Mouse (Mus musculus): ENCODE measurements around the gene Sapcd2.
"Not testable (repeated sequence)": the region's sequence is repeated elsewhere in the genome, so short reads cannot be mapped to it uniquely, and the experiment has no call there.

Gene Sapcd2

DNA sequence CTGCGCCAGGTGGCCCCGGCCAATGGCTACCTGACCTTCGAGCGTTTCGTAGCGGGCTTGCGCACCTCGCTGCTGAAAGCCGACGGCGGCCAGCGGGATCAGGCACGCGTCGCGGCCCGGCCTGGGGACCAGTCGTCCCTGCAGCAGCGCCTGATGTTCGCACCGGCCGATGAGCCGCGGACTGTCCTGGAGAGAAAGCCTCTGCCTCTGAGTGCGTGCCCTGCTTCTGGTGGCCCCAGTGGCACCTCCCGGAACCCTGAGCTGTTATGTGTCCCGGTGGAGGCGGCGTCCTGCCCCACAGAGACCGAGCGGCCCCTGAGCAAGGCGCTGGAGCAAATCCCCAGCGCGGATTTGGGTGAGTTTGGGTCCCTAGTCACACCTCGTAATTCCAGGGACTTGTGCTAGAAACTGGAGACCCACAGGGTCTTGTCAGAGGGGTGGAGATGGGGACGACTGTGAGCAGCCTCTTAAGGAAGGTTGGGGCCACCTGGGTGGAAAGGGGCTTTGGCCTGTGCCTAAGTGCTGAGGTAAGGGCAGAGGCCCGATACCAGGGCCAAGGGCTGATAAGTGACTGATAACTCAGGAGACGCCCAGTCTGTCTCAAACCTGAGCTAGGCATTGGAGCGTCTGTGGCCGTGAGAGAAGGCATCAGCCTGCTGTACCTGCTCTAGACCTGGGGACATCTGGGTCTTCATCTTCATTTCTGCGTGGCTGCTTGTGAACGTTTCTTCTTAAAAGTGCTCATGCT is 697 bp downstream of the Sapcd2 start:
- no peak for DNase-seq (ENCODE audit: low read depth in 1 of 2, low spot score in 2 of 2)

- no peak for DNase-seq (ENCODE audit: low read depth in 1 of 2, low spot score in 2 of 2)
These were observed 1.3 kb downstream of the Sapcd2 start for GRCm38 (mm10) chr2:25373431-25373830.

GRCm38 (mm10) chr2:25376589-25376988 is 4.5 kb downstream of the Sapcd2 start:
- DNase-seq (ENCODE audit: low read depth in 1 of 2, low spot score in 2 of 2): no peak

DNA sequence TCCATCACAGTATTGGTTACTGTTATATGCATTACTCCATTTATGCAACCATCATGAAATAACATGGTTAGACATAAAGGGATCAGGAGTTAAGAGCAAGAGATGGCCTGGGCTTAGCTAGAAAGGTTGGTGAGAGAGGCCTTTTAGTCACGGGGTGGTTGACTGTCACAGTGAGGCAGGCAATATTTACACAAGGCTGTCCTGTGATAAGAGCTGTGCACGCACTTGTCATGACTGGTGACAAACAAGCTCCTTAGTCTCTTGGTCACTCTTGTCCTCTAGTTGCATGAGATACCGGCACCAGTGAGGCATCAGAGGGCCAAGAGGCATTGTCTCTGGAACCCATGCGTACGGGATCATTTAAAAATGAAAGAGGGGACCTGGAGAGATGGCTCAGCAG is 12.4 kb downstream of the Sapcd2 start:
- no peak for DNase-seq (ENCODE audit: low read depth in 1 of 2, low spot score in 2 of 2)

- DNase-seq (ENCODE audit: low read depth in 1 of 2, low spot score in 2 of 2): no peak
These were observed 19.1 kb downstream of the Sapcd2 start for GRCm38 (mm10) chr2:25391266-25391665.

DNA sequence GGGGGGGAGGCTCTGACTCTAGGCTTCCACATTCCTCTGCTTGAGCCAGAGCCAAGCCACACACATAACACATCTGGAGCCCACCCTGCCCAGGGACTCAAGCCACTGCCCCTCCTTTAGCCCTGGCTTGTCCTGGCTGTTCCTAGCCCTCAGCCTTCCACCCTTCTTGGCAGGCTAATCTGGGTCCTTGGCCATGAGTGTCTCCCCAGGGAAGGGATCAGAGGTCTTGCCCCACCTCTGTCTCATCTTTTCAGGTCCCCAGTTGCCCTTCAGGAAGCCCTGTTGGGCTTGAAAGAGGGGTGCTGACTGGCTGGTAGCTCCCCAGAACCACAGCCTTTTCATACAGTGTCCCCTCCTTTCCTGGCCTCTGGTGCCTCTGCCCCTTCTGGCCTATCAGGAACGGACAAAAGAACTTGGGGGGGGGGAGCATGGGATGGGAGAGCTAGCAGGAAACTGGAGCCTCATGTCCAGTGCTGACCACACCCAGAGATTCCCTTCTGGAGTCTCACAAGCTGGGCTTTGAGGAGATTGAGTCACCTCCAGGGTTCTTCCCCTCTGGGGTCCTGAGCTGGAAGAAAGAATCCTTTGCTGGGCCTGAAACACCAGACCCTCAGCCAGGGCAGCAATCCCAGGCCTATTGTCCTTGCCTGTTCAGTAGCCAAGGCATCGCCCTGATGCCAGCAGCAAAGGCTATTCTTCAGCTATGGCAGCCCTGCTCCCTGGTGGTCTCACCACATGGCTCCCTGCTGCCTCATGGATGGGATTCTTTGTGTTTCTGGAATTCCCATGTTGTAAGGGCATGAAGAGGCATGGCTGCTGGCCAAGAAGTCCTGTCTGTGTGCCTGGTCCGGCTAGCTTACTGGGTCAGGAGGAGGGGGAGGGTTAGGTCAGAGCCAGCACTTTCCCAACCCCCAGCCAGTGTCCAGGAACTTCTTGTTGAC is 22.4 kb downstream of the Sapcd2 start:
- no peak for DNase-seq (ENCODE audit: low read depth in 1 of 2, low spot score in 2 of 2)

- no peak for DNase-seq (ENCODE audit: low read depth in 1 of 2, low spot score in 2 of 2)
These were observed 23.8 kb downstream of the Sapcd2 start, which contains the start of gene Entpd2 for GRCm38 (mm10) chr2:25395721-25396596. Gene Entpd2 (plus strand): TSS chr2:25395874.

DNA sequence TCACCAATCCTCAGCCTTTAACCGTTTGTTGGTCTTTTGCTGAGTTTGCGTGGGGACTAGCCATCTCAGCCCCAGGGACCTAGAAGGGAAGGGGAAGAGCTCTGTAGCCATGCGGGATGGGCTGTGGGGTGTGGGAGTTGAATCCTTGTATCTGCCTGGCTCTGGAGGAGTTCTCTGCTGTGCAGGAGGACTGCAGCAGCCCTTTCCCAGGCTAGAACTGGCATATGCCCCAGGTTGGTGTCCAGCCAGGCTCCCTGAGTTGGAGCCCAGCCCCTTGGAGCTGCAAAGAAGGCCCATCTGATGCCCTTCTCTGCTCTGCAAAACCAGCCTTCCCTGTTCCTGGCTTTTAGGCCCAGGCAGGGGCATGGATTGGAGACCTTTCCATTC is 24.5 kb downstream of the Sapcd2 start:
- DNase-seq (ENCODE audit: low read depth in 1 of 2, low spot score in 2 of 2): no peak

DNA sequence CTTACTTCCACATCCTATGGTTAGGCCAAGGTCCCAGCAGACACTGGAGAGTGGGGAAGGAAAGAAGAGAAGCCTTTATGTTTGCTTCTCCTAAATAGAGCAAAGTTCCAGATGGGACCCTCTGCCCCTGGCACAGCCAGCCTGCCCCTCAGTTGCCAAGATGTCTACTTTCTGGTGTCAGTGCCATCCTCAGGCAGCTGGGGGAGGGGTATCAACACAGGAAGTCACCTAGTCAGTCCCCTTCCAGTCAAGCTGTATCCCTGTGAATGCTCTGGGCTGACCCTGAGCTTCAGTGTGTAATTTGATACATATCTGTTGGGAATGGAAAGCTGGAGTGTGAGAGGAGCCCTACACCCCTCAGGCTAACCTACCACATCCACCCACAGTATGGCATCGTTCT is 24.9 kb downstream of the Sapcd2 start:
- no peak for DNase-seq (ENCODE audit: low read depth in 1 of 2, low spot score in 2 of 2)

GRCm38 (mm10) chr2:25398065-25398464 is 25.9 kb downstream of the Sapcd2 start:
- DNase-seq (ENCODE audit: low read depth in 1 of 2, low spot score in 2 of 2): no peak

- DNase-seq (ENCODE audit: low read depth in 1 of 2, low spot score in 2 of 2): no peak
These were observed 26.9 kb downstream of the Sapcd2 start, which contains the start of gene Npdc1 for GRCm38 (mm10) chr2:25399051-25399450. Gene Npdc1 (plus strand): TSS chr2:25399351.

DNA sequence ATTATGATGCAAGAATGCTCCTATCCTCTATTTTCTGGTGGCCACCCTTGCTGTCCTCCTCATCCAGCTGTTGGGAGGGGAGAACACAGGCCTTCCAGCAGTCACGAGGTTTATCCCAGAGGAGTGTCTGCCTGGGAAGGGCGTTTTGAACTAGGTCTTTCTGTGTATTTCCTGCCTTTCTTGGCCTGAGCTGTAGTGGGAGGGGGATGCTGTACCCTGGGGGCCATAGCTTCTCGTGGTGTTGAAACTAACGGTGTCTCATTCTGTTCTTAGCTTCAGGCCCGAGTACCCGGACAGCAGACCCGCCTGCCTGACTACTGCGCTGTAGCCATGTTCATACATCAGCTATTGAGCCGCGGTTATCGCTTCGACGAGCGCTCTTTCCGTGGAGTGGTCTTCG is 28.2 kb downstream of the Sapcd2 start:
- no peak for DNase-seq (ENCODE audit: low read depth in 1 of 2, low spot score in 2 of 2)

DNA sequence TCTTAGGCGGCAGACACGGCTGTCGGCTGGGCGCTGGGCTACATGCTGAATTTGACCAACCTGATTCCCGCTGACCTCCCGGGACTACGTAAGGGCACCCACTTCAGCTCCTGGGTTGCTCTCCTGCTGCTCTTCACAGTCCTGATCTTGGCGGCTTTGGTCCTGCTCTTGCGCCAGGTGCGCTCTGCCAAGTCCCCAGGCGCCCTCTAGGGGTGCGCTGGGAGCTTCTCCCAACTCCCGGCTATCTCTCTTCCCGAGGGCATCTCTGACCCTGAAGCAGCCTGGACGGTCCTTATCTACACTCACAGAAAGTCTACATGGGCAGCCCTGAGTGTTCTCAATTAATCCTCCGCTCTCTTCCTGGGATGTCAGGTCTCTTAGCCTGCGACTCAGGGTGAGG is 28.6 kb downstream of the Sapcd2 start:
- DNase-seq (ENCODE audit: low read depth in 1 of 2, low spot score in 2 of 2): no peak

DNA sequence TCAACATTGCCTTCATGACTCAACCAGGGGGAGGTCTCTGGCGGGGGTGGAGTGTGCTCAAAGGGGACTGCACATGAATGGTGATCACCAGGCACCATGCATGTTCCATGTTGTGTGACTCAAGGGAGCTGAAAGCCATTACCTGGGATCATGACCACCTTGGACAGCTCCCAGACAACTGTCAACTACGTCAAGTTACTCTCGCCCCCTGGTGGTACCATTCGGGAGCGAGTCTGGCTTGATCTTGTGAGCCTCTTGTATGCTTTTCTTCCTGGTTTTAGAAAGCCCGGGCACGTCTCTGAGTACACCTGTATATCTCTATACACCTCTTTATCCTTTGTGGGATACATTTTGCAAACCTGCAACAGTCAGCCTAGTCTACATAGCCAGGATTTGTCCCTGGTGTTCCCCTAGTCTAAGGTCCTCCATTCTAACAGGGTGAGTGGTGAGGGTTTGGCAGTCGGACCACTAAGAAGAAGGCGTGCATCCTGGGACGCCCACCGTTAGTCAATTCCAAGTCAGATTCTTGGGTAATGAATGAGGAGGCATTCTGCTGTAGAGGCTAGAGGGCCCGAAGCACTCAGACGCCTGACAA is 30.4 kb downstream of the Sapcd2 start:
- peak; percentile 50 to 63 for DNase-seq (ENCODE audit: low read depth in 1 of 2, low spot score in 2 of 2)

DNA sequence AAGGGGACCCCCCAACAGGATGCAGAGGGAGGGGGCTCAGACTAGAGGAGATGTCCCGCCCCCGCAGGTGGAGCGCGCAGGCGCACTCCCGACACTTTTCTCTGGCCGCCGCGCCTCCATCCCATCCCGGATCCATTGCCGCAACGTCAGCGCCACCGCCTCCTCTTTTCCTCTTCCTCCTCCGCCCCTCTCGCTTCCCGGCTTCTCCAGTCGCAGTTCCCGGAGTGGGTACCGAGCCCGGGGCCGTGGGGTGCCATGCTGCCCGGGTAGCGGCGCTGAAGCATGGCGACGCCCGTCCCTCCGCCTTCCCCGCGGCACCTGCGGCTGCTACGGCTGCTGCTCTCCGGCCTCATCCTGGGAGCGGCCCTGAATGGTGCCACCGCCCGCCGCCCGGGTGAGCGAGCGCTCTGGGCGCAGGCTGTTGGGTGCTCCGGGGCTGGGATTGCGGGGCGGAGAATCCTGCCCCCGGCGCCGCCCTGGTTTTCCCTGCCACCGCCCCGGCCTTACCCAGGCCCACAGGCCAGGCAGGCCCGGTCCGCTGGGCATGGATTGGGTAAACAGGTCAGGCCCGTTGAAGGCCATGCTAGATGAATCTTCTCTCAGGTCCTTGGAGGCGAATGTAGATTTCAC is 31.0 kb downstream of the Sapcd2 start:
- DNase-seq (ENCODE audit: low read depth in 1 of 2, low spot score in 2 of 2): no peak

GRCm38 (mm10) chr2:25403994-25404393 is 31.9 kb downstream of the Sapcd2 start:
- no peak for DNase-seq (ENCODE audit: low read depth in 1 of 2, low spot score in 2 of 2)

DNA sequence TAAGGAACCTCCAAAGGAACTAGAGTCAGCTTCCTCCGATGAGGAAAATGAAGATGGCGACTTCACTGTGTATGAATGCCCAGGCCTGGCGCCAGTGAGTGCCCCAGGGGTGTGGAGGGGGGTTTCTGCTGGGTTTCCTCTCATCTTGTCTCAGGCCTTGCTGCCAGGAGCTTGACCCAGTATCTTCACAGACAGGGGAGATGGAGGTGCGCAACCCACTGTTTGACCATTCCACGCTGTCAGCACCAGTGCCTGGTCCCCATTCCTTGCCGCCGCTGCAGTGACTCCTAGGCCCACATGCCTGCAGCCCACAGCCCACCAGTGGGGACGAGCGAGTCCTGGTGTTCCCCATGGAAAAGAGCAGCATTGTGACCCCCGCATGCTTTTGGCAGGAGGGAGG is 36.8 kb downstream of the Sapcd2 start:
- DNase-seq (ENCODE audit: low read depth in 1 of 2, low spot score in 2 of 2): no peak

- DNase-seq (ENCODE audit: low read depth in 1 of 2, low spot score in 2 of 2): not testable (repeated sequence)
These were observed 41.3 kb downstream of the Sapcd2 start for GRCm38 (mm10) chr2:25413436-25413835.

- DNase-seq (ENCODE audit: low read depth in 1 of 2, low spot score in 2 of 2): no peak
These were observed 45.3 kb downstream of the Sapcd2 start for GRCm38 (mm10) chr2:25417426-25417825.

- no peak for DNase-seq (ENCODE audit: low read depth in 1 of 2, low spot score in 2 of 2)
These were observed 49.8 kb downstream of the Sapcd2 start for GRCm38 (mm10) chr2:25421896-25422295.
